Mouse (Mus musculus) fat pad, adult 2 months (tissue): ENCODE data around the gene Kifap3.

Source experiments
- DNase-seq: peaks from one replicate; pipeline ENCODE4 v3.0.0-alpha.2; 2011; ENCODE audit warnings: low read depth, low spot score; ENCODE audit errors: extremely low read depth

Kifap3 gene

GRCm38 (mm10) chr1:163893294-163893693, 113.9 kb downstream of the Kifap3 start:
- DNase-seq, result no peak

GRCm38 (mm10) chr1:163893774-163894527, 114.6 kb downstream of the Kifap3 start:
- no peak for DNase-seq

GRCm38 (mm10) chr1:163898291-163898764, 118.9 kb downstream of the Kifap3 start:
- no peak for DNase-seq

- no peak for DNase-seq
Observed at GRCm38 (mm10) chr1:163899575-163899974, 120.2 kb downstream of the Kifap3 start.

- no peak for DNase-seq
Observed at GRCm38 (mm10) chr1:163900168-163900567, 120.8 kb downstream of the Kifap3 start.

- DNase-seq, result no peak
Observed at GRCm38 (mm10) chr1:163903411-163903810, 124.0 kb downstream of the Kifap3 start.

GRCm38 (mm10) chr1:163907007-163907811, 127.8 kb downstream of the Kifap3 start:
- DNase-seq, result no peak

- no peak for DNase-seq
Observed at GRCm38 (mm10) chr1:163908389-163908788, 129.0 kb downstream of the Kifap3 start.

GRCm38 (mm10) chr1:163910343-163910742, 131.0 kb downstream of the Kifap3 start:
- DNase-seq, result no peak

GRCm38 (mm10) chr1:163910785-163911184, 131.4 kb downstream of the Kifap3 start:
- DNase-seq, result no peak

- DNase-seq, result no peak
Observed at GRCm38 (mm10) chr1:163911981-163912380, 132.6 kb downstream of the Kifap3 start.

GRCm38 (mm10) chr1:163917349-163918160, 138.2 kb downstream of the Kifap3 start:
- no peak for DNase-seq

GRCm38 (mm10) chr1:163924093-163924492, 144.7 kb downstream of the Kifap3 start:
- no peak for DNase-seq

- no peak for DNase-seq
Observed at GRCm38 (mm10) chr1:163928846-163929245, 149.5 kb downstream of the Kifap3 start, which contains the start of gene Scyl3. Gene Scyl3 (plus strand): TSS chr1:163929100.

- peak; percentile 36 for DNase-seq
Observed at GRCm38 (mm10) chr1:163929636-163930457, 150.5 kb downstream of the Kifap3 start.

GRCm38 (mm10) chr1:163930458-163930794, 151.0 kb downstream of the Kifap3 start:
- no peak for DNase-seq

- DNase-seq, result no peak
Observed at GRCm38 (mm10) chr1:163931801-163932200, 152.4 kb downstream of the Kifap3 start.

GRCm38 (mm10) chr1:163934591-163934990, 155.2 kb downstream of the Kifap3 start:
- no peak for DNase-seq

- DNase-seq, result no peak
Observed at GRCm38 (mm10) chr1:163942056-163942455, 162.7 kb downstream of the Kifap3 start.

GRCm38 (mm10) chr1:163953396-163953795, 174.0 kb downstream of the Kifap3 start:
- DNase-seq, result no peak
